Mouse (Mus musculus) kidney, adult 2 months (tissue): ENCODE measurements at regions not wholly inside any gene's neighbourhood (a gene's known extent, or its start where the extent isn't known, plus 50 kb on each side); places are given as distances from the start of the nearest gene placed in this dataset.
"Not testable (repeated sequence)": the region's sequence is repeated elsewhere in the genome, so short reads cannot be mapped to it uniquely, and the experiment has no call there.

Experiments used
- DNase-seq: peaks from one replicate; pipeline ENCODE4 v3.0.0; 2021
- H3K27ac ChIP-seq: fragments of 200-500 bp; 2 replicates; pipeline ENCODE4 v1.5.1; 2012; ENCODE audit warnings: low read depth, low read length, control low read depth, inconsistent platforms; ENCODE audit not compliant: insufficient read depth
- H3K27me3 ChIP-seq: fragments of 200-500 bp; replicated peaks from 2 replicates; pipeline ENCODE4 v1.6.1; 2012; ENCODE audit warnings: mild to moderate bottlenecking, moderate library complexity, low read length, inconsistent platforms; ENCODE audit not compliant: control insufficient read depth, insufficient read depth
- H3K36me3 ChIP-seq: fragments of 200-500 bp; 2 replicates; pipeline ENCODE4 v1.6.1; 2012; ENCODE audit warnings: mild to moderate bottlenecking, moderate library complexity, low read length, inconsistent platforms; ENCODE audit not compliant: control insufficient read depth, insufficient read depth
- H3K4me1 ChIP-seq: fragments of 200-500 bp; 2 replicates; pipeline ENCODE4 v1.6.1; 2011; ENCODE audit warnings: low read length; ENCODE audit not compliant: control insufficient read depth, insufficient read depth
- H3K4me3 ChIP-seq: fragments of 200-500 bp; 2 replicates; pipeline ENCODE4 v1.5.1; 2011; ENCODE audit warnings: mild to moderate bottlenecking, low read depth, low read length, control low read depth; ENCODE audit not compliant: insufficient read depth
- CTCF ChIP-seq: fragments of 200-500 bp; conservative IDR thresholded peaks from 2 replicates; pipeline ENCODE4 v1.5.1; 2011; ENCODE audit warnings: low read depth, mild to moderate bottlenecking, control low read depth, low read length, moderate library complexity, mixed read lengths; ENCODE audit not compliant: insufficient read depth, insufficient read length
- POLR2A ChIP-seq: fragments of 200-500 bp; IDR thresholded peaks from one replicate; pipeline ENCODE4 v1.6.1; 2011; ENCODE audit warnings: low read depth, low read length, control low read depth
- WGBS: fragments of 180-500 bp; shearing (Covaris S2); methylation state at CpG from one replicate; pipeline ENCODE4 v1.1.7; 2018; 5-methylcytosine and 5-hydroxymethylcytosine counted together

GRCm38 (mm10) chr2:166461956-166462355, 251.7 kb downstream of the Prex1 start:
- 94% methylated on average over 3 of the region's 3 CpGs for WGBS
- TF ChIP-seq POLR2A (no peak), CTCF (no peak)
- Histone ChIP-seq H3K27ac (no peak overlapping the region), H3K4me1 (0 out of 2 replicates have a peak, but pooled peaks cover 3% of the 10 kb centered on the region), H3K4me3 (no peak overlapping the region), H3K36me3 (no peaks in the 10 kb centered on the region), H3K27me3 (no peaks in the 10 kb centered on the region)
- no peak for DNase-seq

DNA sequence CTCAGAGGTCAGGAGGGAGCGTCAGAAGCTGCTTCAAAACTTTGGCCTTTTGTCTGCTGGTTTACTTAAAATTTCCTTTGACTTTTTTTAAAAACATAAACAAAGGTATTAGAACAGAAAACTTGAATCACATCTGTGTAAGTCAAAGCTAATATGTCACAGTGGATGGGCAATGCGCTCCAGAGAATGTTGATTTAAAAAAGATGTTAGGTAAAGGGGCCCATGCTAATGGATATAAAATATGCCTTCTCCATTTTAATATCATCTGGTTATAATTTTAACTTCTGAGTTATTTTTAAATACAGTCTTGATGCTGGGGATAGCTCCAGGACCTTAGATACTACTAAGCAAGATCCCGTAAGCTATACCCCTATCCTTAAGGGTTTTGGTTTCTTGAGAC, 252.5 kb downstream of the Prex1 start:
- no peak overlapping the region for H3K4me3 ChIP-seq
- H3K36me3 ChIP-seq: no peaks in the 10 kb centered on the region
- 0 out of 2 replicates have a peak, but pooled peaks cover 2% of the 10 kb centered on the region for H3K4me1 ChIP-seq
- no peak for DNase-seq
- no peak for TF ChIP-seq CTCF
- TF ChIP-seq POLR2A: no peak
- WGBS: 91% methylated on average over 3 of the region's 3 CpGs
- H3K27ac ChIP-seq: no peak overlapping the region
- H3K27me3 ChIP-seq: no peaks in the 10 kb centered on the region

DNA sequence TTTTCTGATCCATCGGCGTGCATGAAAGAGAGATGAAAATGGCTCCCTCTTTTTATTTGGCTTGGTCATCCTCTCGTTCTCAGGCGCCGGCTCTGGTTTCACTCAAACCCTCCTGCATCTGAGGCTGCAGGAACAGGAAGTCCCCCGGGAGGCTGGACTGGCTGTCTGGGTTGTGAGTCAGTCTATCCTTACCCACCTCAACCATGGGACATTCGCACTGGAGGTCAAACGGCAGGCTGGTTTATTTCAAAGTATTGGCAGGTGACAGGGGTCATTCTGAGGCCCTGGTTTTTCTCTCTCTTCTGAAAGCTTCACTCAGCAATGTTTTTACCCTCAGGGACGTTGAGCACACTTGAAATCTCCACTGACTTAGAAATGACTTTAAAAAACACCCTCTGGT, 253.7 kb downstream of the Prex1 start:
- no peaks in the 10 kb centered on the region for H3K36me3 ChIP-seq
- no peak overlapping the region for H3K4me3 ChIP-seq
- DNase-seq: no peak
- no peak overlapping the region for H3K27ac ChIP-seq
- no peaks in the 10 kb centered on the region for H3K4me1 ChIP-seq
- no peak for TF ChIP-seq CTCF
- TF ChIP-seq POLR2A: no peak
- H3K27me3 ChIP-seq: no peaks in the 10 kb centered on the region
- 40% methylated on average over 9 of the region's 9 CpGs for WGBS

GRCm38 (mm10) chr2:166458953-166459352, 254.7 kb downstream of the Prex1 start:
- no peak overlapping the region for H3K27ac ChIP-seq
- no peak for DNase-seq
- no peaks in the 10 kb centered on the region for H3K27me3 ChIP-seq
- no peak for TF ChIP-seq POLR2A
- no peak for TF ChIP-seq CTCF
- no peaks in the 10 kb centered on the region for H3K4me1 ChIP-seq
- WGBS: 91% methylated on average over 9 of the region's 9 CpGs
- no peaks in the 10 kb centered on the region for H3K36me3 ChIP-seq
- no peak overlapping the region for H3K4me3 ChIP-seq

DNA sequence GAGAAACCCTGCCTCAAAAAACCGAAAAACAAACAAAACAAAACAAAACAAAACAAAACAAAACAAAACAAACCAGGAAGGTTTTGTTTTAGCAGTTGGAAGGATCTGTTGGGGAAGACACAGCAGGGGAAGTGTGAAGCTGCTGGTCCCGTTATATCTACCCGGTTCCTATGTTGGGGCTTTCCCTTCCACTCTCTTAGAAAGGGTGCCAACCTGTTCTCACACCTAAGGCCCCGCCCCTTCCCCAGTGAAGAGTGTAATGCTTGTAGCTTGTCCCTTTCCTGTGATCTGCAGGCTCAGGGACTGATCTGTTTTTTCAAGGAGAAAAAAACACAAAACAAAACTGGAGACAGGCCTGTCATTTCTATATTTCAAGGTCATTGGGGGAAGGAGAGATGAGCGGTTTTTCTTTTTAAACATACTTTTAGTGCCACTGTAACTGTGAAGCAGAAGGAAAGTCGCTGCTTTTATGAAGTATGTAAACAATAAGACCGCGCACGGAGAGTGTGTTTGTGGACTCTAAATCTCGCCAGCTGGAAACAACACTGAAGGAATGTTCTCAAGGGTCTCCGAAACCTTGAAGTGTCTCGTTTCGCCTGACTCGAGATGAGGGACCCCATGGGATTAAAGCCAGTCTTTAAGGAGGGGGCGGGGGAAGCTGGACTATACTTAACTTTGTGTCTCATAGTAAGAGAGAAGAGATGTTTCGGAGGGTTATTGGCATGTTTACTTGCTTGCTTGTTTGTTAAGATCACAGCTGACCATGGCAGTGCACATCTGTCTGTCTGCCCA, 256.1 kb downstream of the Prex1 start:
- Histone ChIP-seq H3K27me3 (no peaks in the 10 kb centered on the region), H3K27ac (no peak overlapping the region), H3K4me1 (no peaks in the 10 kb centered on the region), H3K36me3 (no peaks in the 10 kb centered on the region), H3K4me3 (no peak overlapping the region)
- WGBS: 75% methylated on average over 16 of the region's 16 CpGs
- no peak for DNase-seq
- TF ChIP-seq POLR2A (no peak), CTCF (no peak)

- H3K27ac ChIP-seq, H3K4me3 ChIP-seq, H3K27me3 ChIP-seq, H3K4me1 ChIP-seq, DNase-seq, H3K36me3 ChIP-seq: not testable (repeated sequence)
- WGBS: 78% methylated on average over 2 of the region's 7 CpGs
Observed at GRCm38 (mm10) chr2:166454160-166454888, 259.3 kb downstream of the Prex1 start.

DNA sequence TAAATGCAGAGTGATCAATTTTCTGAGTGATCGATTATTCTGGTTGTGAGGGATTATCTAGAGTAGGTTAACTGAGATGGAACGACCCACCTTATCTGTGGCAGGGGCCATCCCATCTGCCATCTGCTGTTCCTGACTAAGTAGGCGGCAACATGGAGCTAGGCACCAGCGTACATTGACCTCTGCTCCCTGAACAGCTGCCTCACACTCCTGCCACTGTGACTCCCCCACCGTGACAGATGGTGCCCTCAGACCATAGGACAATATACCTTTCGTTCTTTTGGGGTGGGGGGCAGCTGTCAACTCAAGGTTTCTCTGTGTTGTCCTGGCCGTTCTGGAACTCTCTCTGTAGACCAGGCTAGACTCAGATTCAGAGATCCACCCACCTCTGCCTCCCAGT, 262.7 kb downstream of the Prex1 start:
- Histone ChIP-seq H3K27me3 (no peaks in the 10 kb centered on the region), H3K36me3 (no peaks in the 10 kb centered on the region), H3K4me3 (no peak overlapping the region), H3K4me1 (peaks cover 13% of the 10 kb centered on the region), H3K27ac (no peak overlapping the region)
- 79% methylated on average over 7 of the region's 7 CpGs for WGBS
- no peak for TF ChIP-seq CTCF
- DNase-seq: no peak
